Mouse (Mus musculus) gastrocnemius, adult 18-20 months (tissue): ENCODE measurements around the gene Crtc2. TPM values are rescaled to one million over a fixed set of nuclear protein-coding genes. Genes with fewer than 3 reads are reported as not detected.
"Not testable (repeated sequence)": the region's sequence is repeated elsewhere in the genome, so short reads cannot be mapped to it uniquely, and the experiment has no call there.

Source experiments
- DNase-seq: peaks from one replicate; pipeline ENCODE4 v3.0.0; 2021; ENCODE audit warnings: low spot score
- total RNA-seq, 2 experiments: library from RNA; stranded (reverse); gene quantifications; 2 replicates each; pipeline ENCODE4 v1.2.3; 2021

The Crtc2 gene
- total RNA-seq, 2 experiments from 2014 or later = 13.7 to 16.2 TPM

DNA sequence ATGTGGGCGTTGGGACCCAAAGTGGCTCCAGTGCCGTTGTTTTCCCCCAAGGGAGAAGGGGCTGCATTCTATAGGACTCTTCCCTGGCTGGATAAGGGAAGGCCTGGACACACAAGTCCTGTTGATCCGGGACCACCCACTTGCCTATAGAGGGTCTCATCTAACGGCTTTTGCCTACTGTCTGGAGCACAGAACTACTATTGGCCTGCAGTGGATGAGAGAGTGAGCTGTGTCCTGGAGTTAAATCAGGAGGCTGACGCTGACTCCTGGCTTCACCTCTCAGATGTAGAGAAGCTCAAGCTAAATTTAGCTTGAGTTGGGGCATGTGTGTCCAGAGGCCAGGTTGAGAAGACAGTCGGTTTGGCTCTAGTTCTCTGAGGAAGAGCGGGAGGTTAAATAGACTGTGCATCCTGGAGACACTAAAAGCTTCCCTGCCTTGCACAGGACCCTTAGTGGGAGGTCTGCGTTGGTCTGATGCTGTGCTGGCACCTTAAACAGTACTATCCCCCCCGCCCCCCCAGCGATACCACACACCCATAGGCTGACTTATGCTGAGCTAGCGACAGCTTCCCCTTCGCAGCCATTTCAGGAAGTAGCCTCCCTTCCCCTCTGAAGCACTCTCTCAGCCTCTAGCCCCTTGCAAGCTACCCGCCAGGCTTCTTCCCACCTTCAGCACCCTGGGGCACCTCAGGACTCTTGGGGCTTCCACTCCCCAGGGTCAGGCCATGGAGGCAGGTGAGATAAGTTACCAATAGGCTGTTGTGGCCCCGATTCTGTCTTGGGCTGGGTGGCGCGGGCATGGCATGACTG lies 12.2 kb downstream of the Crtc2 start:
- DNase-seq = peak; percentile 77

DNA sequence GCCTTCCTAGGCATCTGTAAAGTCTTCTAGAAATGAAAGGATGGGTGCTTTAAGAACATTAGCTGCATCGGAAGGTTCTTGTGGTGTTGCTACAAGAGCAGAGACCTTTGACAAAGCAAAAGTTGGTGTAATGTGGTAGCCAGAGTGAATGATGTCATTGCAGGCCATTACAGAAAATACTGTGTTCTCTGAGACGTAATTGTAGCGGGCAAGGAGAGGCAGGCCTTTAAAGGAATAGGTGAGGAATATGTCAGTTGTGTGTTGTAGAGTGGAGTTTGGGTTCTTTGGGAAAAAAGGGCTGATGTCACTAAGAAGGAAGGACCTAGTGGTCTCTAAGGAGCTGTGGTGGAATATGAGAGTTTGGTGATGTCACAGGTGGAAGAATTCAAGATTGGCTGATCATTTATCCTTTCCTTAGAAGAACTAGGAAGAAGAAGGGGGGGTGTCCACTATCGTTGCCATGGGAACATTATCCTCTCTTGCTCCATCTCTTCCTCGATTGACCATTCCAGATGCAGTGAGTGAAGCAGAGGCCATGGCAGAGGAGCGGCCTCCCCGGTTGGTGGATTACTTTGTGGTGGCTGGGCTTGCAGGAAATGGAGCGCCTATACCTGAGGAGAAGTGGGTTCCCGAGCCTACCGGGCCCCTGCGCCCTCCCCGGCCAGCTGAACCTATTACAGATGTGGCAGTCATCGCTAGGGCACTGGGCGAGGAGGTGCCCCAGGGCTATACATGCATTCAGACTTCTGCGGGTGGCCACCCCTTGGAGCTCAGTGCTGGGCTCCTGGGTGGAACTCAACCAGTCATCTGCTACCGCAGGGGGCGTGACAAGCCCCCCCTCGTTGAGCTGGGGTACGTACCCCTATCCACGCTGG lies 13.2 kb downstream of the Crtc2 start:
- DNase-seq = no peak

- DNase-seq = no peak
Observed at GRCm38 (mm10) chr3:90268190-90268589, 14.2 kb downstream of the Crtc2 start.

GRCm38 (mm10) chr3:90268971-90269370 lies 15.0 kb downstream of the Crtc2 start:
- no peak for DNase-seq

- DNase-seq = no peak
Observed at GRCm38 (mm10) chr3:90270784-90271183, 16.8 kb downstream of the Crtc2 start.

- no peak for DNase-seq
Observed at GRCm38 (mm10) chr3:90272170-90272569, 18.2 kb downstream of the Crtc2 start.

- no peak for DNase-seq
Observed at GRCm38 (mm10) chr3:90273855-90274254, 19.9 kb downstream of the Crtc2 start.

DNA sequence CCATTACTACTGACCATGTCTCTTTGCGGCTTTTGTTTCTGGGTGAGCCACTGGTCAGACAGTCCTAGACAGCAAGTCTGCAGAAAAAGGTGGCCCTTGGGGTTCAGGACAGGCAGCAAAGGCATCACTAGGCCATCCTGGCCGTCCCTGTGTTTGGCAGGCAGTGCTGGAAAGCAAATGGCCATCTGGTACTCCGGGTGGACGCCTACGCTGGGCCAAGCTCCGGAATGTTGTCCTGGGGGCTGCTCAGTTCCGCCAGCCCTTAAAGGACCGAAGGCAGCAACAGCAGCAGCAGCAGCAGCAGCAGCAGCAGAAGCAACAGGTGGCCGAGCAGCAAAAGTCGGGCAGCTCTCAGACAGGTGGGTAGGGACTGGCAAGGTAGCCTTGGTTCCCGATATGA lies 21.3 kb downstream of the Crtc2 start:
- DNase-seq = no peak

- DNase-seq = no peak
Observed at GRCm38 (mm10) chr3:90276858-90277257, 22.9 kb downstream of the Crtc2 start.

- DNase-seq = no peak
Observed at GRCm38 (mm10) chr3:90277793-90278192, 23.8 kb downstream of the Crtc2 start.

DNA sequence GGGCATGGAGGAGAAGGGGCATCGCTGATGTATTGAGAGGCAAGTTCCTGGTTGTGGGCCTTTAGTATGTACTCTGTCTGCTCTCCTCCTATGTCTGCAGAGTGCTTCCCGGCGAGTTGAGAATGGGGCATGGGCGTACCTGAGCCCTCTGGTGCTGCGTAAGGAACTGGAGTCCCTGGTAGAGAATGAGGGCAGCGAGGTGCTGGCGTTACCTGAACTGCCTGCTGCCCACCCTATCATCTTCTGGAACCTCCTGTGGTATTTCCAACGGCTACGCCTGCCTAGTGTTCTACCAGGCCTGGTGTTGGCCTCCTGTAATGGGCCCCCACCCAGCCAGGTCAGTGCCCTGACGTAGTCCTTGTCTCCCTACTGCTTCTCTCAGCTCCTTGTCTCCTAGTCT lies 24.2 kb downstream of the Crtc2 start:
- DNase-seq = no peak

- DNase-seq = no peak
Observed at GRCm38 (mm10) chr3:90279216-90279615, 25.3 kb downstream of the Crtc2 start.

DNA sequence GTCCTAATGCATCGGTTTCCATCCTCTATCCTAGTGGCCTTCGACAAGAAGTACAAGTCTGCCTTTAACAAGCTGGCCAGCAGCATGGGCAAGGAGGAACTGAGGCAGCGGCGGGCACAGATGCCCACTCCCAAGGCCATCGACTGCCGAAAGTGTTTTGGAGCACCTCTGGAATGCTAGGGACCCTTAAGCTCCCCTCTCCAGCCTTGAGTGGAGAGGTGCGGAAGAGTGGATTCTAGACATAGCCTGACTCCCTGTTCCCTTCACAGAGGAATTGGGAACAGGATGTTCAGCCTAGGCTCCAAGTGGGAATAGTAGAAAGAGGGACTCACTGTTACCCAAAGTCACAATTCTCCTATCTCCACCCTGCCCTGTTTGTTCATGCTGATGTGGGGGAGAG lies 25.8 kb downstream of the Crtc2 start:
- DNase-seq = no peak

- DNase-seq = no peak
Observed at GRCm38 (mm10) chr3:90280708-90281107, 26.7 kb downstream of the Crtc2 start.

DNA sequence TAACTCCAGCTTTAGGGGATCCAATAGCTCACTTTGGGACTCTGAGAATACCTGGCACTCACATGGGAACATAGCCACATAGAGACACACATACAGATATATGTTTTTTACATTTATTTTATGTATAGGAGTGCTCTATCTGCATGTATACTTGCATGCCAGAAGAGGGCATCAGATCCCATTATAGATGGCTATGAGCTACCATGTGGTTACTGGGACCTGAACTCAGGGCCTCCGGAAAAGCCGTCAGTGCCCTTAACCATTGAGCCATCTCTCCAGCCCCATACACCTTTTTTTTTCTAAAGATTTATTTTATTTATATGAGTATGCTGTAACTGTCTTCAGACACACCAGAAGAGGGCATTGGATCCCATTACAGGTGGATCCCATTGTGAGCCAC lies 30.2 kb downstream of the Crtc2 start:
- no peak for DNase-seq

GRCm38 (mm10) chr3:90289403-90289802 lies 35.4 kb downstream of the Crtc2 start:
- not testable (repeated sequence) for DNase-seq

GRCm38 (mm10) chr3:90290602-90291001 lies 36.6 kb downstream of the Crtc2 start:
- DNase-seq = no peak

- DNase-seq = no peak
Observed at GRCm38 (mm10) chr3:90291982-90292344, 38.0 kb downstream of the Crtc2 start.

- DNase-seq = peak; percentile 100
Observed at GRCm38 (mm10) chr3:90292345-90293275, 38.6 kb downstream of the Crtc2 start, which contains the start of gene Gatad2b. Gatad2b (plus strand) TSS chr3:90293178.

GRCm38 (mm10) chr3:90293352-90294063 lies 39.5 kb downstream of the Crtc2 start:
- peak; percentile 33 for DNase-seq

- no peak for DNase-seq
Observed at GRCm38 (mm10) chr3:90294064-90294440, 40.1 kb downstream of the Crtc2 start.
